Mouse (Mus musculus) CH12.LX (cell line): ENCODE measurements around the gene Vmn1r224. TPM values are rescaled to one million over a fixed set of nuclear protein-coding genes. Genes with fewer than 3 reads are reported as not detected.

Experiments
- DNase-seq: peaks from one replicate; pipeline ENCODE4 v3.0.0-alpha.2; 2013; ENCODE audit errors: extremely low read depth
- H3K27ac ChIP-seq: 2 replicates; pipeline ENCODE4 v1.5.1; 2012; ENCODE audit warnings: low read depth, mild to moderate bottlenecking, control low read depth, moderate library complexity; ENCODE audit not compliant: insufficient read depth
- H3K27me3 ChIP-seq: replicated peaks from 2 replicates; pipeline ENCODE3; 2012; ENCODE audit warnings: inconsistent platforms
- H3K36me3 ChIP-seq, 2 experiments: replicated peaks in 1 of 2; 2 replicates each; pipeline versions ENCODE3 to v1.6.1; 2012; ENCODE audit warnings: inconsistent platforms in 1 of 2, low read length in 1 of 2, mild to moderate bottlenecking in 1 of 2, mixed read lengths in 1 of 2, moderate library complexity in 1 of 2; ENCODE audit not compliant: control insufficient read depth in 1 of 2, insufficient read depth in 1 of 2
- H3K4me1 ChIP-seq, 2 experiments: 2 replicates each; pipeline ENCODE4 v1.6.1; 2012; ENCODE audit warnings: inconsistent platforms in 1 of 2, moderate library complexity in 1 of 2; ENCODE audit not compliant: insufficient read depth in 2 of 2, control insufficient read depth in 1 of 2
- H3K4me2 ChIP-seq: 2 replicates; pipeline ENCODE4 v1.6.1; 2012; ENCODE audit warnings: low read depth, mild to moderate bottlenecking, control low read depth; ENCODE audit not compliant: poor library complexity, insufficient read depth, severe bottlenecking
- H3K4me3 ChIP-seq, 3 experiments: fragments of 150-350 bp in 1 of 3; sonication (generic) in 1 of 3; replicated peaks in 1 of 3; 2 replicates each; pipeline versions ENCODE3 to v1.5.1; 2011 to 2012; ENCODE audit warnings: low read depth in 2 of 3, low read length in 2 of 3, mild to moderate bottlenecking in 2 of 3, moderate library complexity in 2 of 3, control low read depth in 1 of 3, improper control_type of control experiment in 1 of 3, inconsistent platforms in 1 of 3, mixed read lengths in 1 of 3; ENCODE audit not compliant: poor library complexity in 1 of 3
- H3K79me2 ChIP-seq: replicated peaks from 2 replicates; pipeline ENCODE4 v1.6.1; 2012; ENCODE audit warnings: mild to moderate bottlenecking, moderate library complexity; ENCODE audit not compliant: control insufficient read depth, poor library complexity, insufficient read depth, severe bottlenecking; ENCODE audit errors: extremely low read depth
- H3K9ac ChIP-seq: 2 replicates; pipeline ENCODE4 v1.6.1; 2012; ENCODE audit warnings: low read depth, mild to moderate bottlenecking, control low read depth, moderate library complexity; ENCODE audit not compliant: insufficient read depth
- H3K9me3 ChIP-seq: replicated peaks from 2 replicates; pipeline ENCODE3; 2012; ENCODE audit warnings: low read length, inconsistent platforms, mixed read lengths
- CHD1 ChIP-seq: IDR thresholded peaks from 2 replicates; pipeline ENCODE4 v1.6.1; 2012; ENCODE audit warnings: low read depth, low read length, improper control_type of control experiment, inconsistent platforms
- CTCF ChIP-seq, 2 experiments: IDR thresholded peaks in 1 of 2; conservative IDR thresholded peaks in 1 of 2; 2 replicates each; pipeline ENCODE4 v1.5.1; 2011 to 2012; ENCODE audit warnings: low read depth in 2 of 2, low read length in 2 of 2, improper control_type of control experiment in 1 of 2, inconsistent platforms in 1 of 2, mild to moderate bottlenecking in 1 of 2, moderate library complexity in 1 of 2
- EP300 ChIP-seq: IDR thresholded peaks from 2 replicates; pipeline ENCODE4 v1.6.1; 2011; ENCODE audit warnings: low read length, improper control_type of control experiment
- ETS1 ChIP-seq: conservative IDR thresholded peaks from 2 replicates; pipeline ENCODE4 v1.6.1; 2012; ENCODE audit warnings: low read depth, mild to moderate bottlenecking, inconsistent platforms, low read length, improper control_type of control experiment, moderate library complexity
- GABPA ChIP-seq: IDR thresholded peaks from 2 replicates; pipeline ENCODE4 v1.6.1; 2012; ENCODE audit warnings: low read depth, low read length, improper control_type of control experiment, inconsistent platforms; ENCODE audit not compliant: insufficient replicate concordance
- HCFC1 ChIP-seq: IDR thresholded peaks from 2 replicates; pipeline ENCODE4 v1.6.1; 2012; ENCODE audit warnings: low read depth, mild to moderate bottlenecking, inconsistent platforms, low read length, improper control_type of control experiment
- JUN ChIP-seq: IDR thresholded peaks from 2 replicates; pipeline ENCODE4 v1.6.1; 2011; ENCODE audit warnings: low read depth, mild to moderate bottlenecking, low read length, improper control_type of control experiment, moderate library complexity; ENCODE audit not compliant: insufficient read depth
- JUND ChIP-seq: conservative IDR thresholded peaks from 2 replicates; pipeline ENCODE4 v1.6.1; 2011; ENCODE audit warnings: low read depth, low read length, improper control_type of control experiment
- MAZ ChIP-seq: IDR thresholded peaks from 2 replicates; pipeline ENCODE4 v1.6.1; 2012; ENCODE audit warnings: low read depth, mild to moderate bottlenecking, inconsistent platforms, low read length, improper control_type of control experiment, moderate library complexity
- MEF2A ChIP-seq: IDR thresholded peaks from 2 replicates; pipeline ENCODE4 v1.6.1; 2014; ENCODE audit warnings: low read depth, mild to moderate bottlenecking, inconsistent platforms, low read length, improper control_type of control experiment, borderline replicate concordance
- NRF1 ChIP-seq: IDR thresholded peaks from 2 replicates; pipeline ENCODE4 v1.6.1; 2014; ENCODE audit warnings: low read depth, mild to moderate bottlenecking, inconsistent platforms, low read length, improper control_type of control experiment, moderate library complexity
- PAX5 ChIP-seq: IDR thresholded peaks from 2 replicates; pipeline ENCODE4 v1.6.1; 2012; ENCODE audit warnings: low read length, inconsistent platforms, mixed read lengths
- SIN3A ChIP-seq: IDR thresholded peaks from 2 replicates; pipeline ENCODE4 v1.6.1; 2012; ENCODE audit warnings: low read length, improper control_type of control experiment, inconsistent platforms
- SMC3 ChIP-seq: IDR thresholded peaks from 2 replicates; pipeline ENCODE4 v1.6.1; 2011; ENCODE audit warnings: low read depth, low read length, improper control_type of control experiment
- TBP ChIP-seq: conservative IDR thresholded peaks from 2 replicates; pipeline ENCODE4 v1.6.1; 2011; ENCODE audit warnings: low read depth, low read length, improper control_type of control experiment
- TCF12 ChIP-seq: IDR thresholded peaks from 2 replicates; pipeline ENCODE4 v1.6.1; 2014; ENCODE audit warnings: low read depth, mild to moderate bottlenecking, inconsistent platforms, low read length, improper control_type of control experiment
- UBTF ChIP-seq: IDR thresholded peaks from 2 replicates; pipeline ENCODE4 v1.6.1; 2012; ENCODE audit warnings: low read depth, mild to moderate bottlenecking, inconsistent platforms, low read length, improper control_type of control experiment, moderate library complexity
- USF2 ChIP-seq: conservative IDR thresholded peaks from 2 replicates; pipeline ENCODE4 v1.6.1; 2011; ENCODE audit warnings: low read depth, low read length, improper control_type of control experiment
- ZNF384 ChIP-seq: IDR thresholded peaks from 2 replicates; pipeline ENCODE4 v1.6.1; 2012; ENCODE audit warnings: low read depth, low read length, improper control_type of control experiment, inconsistent platforms
- dilution Hi-C: fragments of 300-500 bp; cut with MboI; formaldehyde crosslinking; loops from 2 replicates; pipeline ENCODE4 v1.14.3; 2020; ENCODE audit warnings: low sequenced_read_pairs; ENCODE audit not compliant: extremely low pct_unique_long_range_greater_than_20kb, extremely low pct_ligation_motif_present
- in situ Hi-C: fragments of 300-500 bp; cut with MboI; formaldehyde crosslinking; loops from 3 replicates; pipeline ENCODE4 v1.14.3; 2019; ENCODE audit warnings: low sequenced_read_pairs, low pct_ligation_motif_present, low pct_unique_long_range_greater_than_20kb, mixed read lengths
- polyA plus RNA-seq: library from polyadenylated mRNA; unstranded; fragments of >175 nt; gene quantifications from 2 replicates; pipeline ENCODE4 v1.2.1, GENCODE M21; 2012; ENCODE audit warnings: low read depth; ENCODE audit not compliant: insufficient read length
- total RNA-seq, 2 experiments: library from RNA; depleted of rRNA; stranded (reverse); fragments of 300-350 nt in 1 of 2; fragments of >200 nt in 1 of 2; gene quantifications; 2 replicates each; pipeline ENCODE4 v1.2.3; 2012 to 2014

Gene Vmn1r224
- total and polyA plus RNA-seq, 3 experiments, result not detected

DNA sequence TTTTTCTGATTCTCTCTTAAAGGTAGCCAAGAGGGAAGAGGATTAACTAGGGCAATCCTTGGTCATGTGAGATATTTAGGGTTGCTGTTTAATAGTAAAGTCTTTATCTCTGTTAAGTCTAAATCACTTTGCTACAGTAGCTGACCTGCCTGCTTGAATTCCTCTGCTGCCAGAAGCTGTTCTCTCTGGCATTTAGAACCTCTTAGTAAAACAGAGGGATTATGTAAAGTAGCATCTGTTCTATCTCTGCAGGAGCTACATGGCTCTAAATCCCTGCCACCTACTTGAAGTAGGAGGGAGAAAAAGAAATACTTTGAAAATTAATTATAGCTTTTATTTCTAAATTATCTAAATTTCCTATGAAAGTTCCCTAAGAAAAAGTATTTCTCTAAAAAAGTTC, 25.3 kb downstream of the Vmn1r224 start:
- Histone ChIP-seq H3K79me2 (no peaks in the 10 kb centered on the region), H3K4me1 (no peaks in the 10 kb centered on the region), H3K9ac (no peak overlapping the region), H3K4me3 (no peak overlapping the region), H3K27me3 (no peaks in the 10 kb centered on the region), H3K27ac (no peak overlapping the region), H3K9me3 (no peaks in the 10 kb centered on the region), H3K36me3 (no peaks in the 10 kb centered on the region), H3K4me2 (no peak overlapping the region)
- in situ Hi-C loops, result no loop called here
- DNase-seq, result no peak
- TF ChIP-seq USF2 (no peak), NRF1 (no peak), SIN3A (no peak), UBTF (no peak), TCF12 (no peak), CHD1 (no peak), CTCF (conservative IDR thresholded peaks at IDR 0.05 in 1 of 2, IDR thresholded peaks at IDR 0.05 in 1 of 2; ENCODE audit: low read depth in 2 of 2, low read length in 2 of 2) (no peak), JUND (no peak), GABPA (no peak), JUN (no peak), MEF2A (no peak)
- dilution Hi-C loops, result no loop called here

DNA sequence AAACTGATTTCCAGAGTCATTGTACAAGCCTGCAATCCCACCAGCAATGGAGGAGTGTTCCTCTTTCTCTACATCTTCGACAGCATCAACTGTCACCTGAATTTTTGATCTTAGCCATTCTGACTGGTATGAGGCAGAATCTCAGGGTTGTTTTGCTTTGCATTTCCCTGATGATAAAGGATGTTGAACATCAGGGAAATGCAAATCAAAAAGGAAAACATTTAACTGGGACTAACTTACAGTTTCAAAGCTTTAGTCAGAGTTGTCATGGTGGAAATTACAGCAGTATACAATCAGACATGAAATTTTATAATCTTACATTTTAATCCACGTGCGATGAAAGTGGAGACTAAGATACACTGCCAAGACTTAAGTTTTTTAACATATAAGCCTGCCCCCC, 59.4 kb downstream of the Vmn1r224 start:
- H3K27me3 ChIP-seq, result no peaks in the 10 kb centered on the region
- H3K36me3 ChIP-seq, result no peaks in the 10 kb centered on the region
- DNase-seq, result no peak
- no peaks in the 10 kb centered on the region for H3K79me2 ChIP-seq
- no peak overlapping the region for H3K4me2 ChIP-seq
- H3K27ac ChIP-seq, result no peak overlapping the region
- no peaks in the 10 kb centered on the region for H3K9me3 ChIP-seq
- TF ChIP-seq TBP (no peak), HCFC1 (no peak), ETS1 (no peak), ZNF384 (no peak), NRF1 (no peak), EP300 (no peak), CHD1 (no peak), MAZ (no peak), PAX5 (no peak), GABPA (no peak), SMC3 (no peak)
- in situ Hi-C loops (no loop called here), dilution Hi-C loops (no loop called here)
- H3K9ac ChIP-seq, result no peak overlapping the region
- no peak overlapping the region for H3K4me3 ChIP-seq
- H3K4me1 ChIP-seq, result no peaks in the 10 kb centered on the region

Other genes starting within 250 kb of the Vmn1r224 start
- gene Fpr-rs6, start 231.0 kb upstream of the Vmn1r224 start, total RNA-seq (2012; rRNA removed), result not detected in 2 replicates
- gene Fpr-rs6, start 231.0 kb upstream of the Vmn1r224 start, total RNA-seq (2014; rRNA removed), result not detected in 2 replicates
- gene Fpr-rs6, start 231.0 kb upstream of the Vmn1r224 start, polyA plus RNA-seq, result not detected in 2 replicates
- gene Vmn2r105, start 179.1 kb upstream of the Vmn1r224 start, total RNA-seq (2012; rRNA removed), result not detected in 2 replicates
- gene Vmn2r105, start 179.1 kb upstream of the Vmn1r224 start, total RNA-seq (2014; rRNA removed), result not detected in 2 replicates
- not detected in 2 replicates for gene Vmn2r105, start 179.1 kb upstream of the Vmn1r224 start, polyA plus RNA-seq
- not detected in 2 replicates for gene Vmn2r106, start 128.6 kb upstream of the Vmn1r224 start, total RNA-seq (2012; rRNA removed)
- gene Vmn2r106, start 128.6 kb upstream of the Vmn1r224 start, total RNA-seq (2014; rRNA removed), result not detected in 2 replicates
- gene Vmn2r106, start 128.6 kb upstream of the Vmn1r224 start, polyA plus RNA-seq, result not detected in 2 replicates
- gene Vmn2r107, start 68.9 kb upstream of the Vmn1r224 start, total RNA-seq (2012; rRNA removed), result not detected in 2 replicates
- not detected in 2 replicates for gene Vmn2r107, start 68.9 kb upstream of the Vmn1r224 start, total RNA-seq (2014; rRNA removed)
- gene Vmn2r107, start 68.9 kb upstream of the Vmn1r224 start, polyA plus RNA-seq, result not detected in 2 replicates
- not detected in 2 replicates for gene Vmn2r108, start 67.2 kb downstream of the Vmn1r224 start, total RNA-seq (2012; rRNA removed)
- gene Vmn2r108, start 67.2 kb downstream of the Vmn1r224 start, total RNA-seq (2014; rRNA removed), result not detected in 2 replicates
- gene Vmn2r108, start 67.2 kb downstream of the Vmn1r224 start, polyA plus RNA-seq, result not detected in 2 replicates
- not detected in 2 replicates for gene Vmn1r225, start 84.0 kb downstream of the Vmn1r224 start, total RNA-seq (2012; rRNA removed)
- not detected in 2 replicates for gene Vmn1r225, start 84.0 kb downstream of the Vmn1r224 start, total RNA-seq (2014; rRNA removed)
- not detected in 2 replicates for gene Vmn1r225, start 84.0 kb downstream of the Vmn1r224 start, polyA plus RNA-seq
- gene Vmn2r109, start 150.6 kb downstream of the Vmn1r224 start, total RNA-seq (2012; rRNA removed), result not detected in 2 replicates
- gene Vmn2r109, start 150.6 kb downstream of the Vmn1r224 start, total RNA-seq (2014; rRNA removed), result not detected in 2 replicates
- gene Vmn2r109, start 150.6 kb downstream of the Vmn1r224 start, polyA plus RNA-seq, result not detected in 2 replicates
- gene Vmn2r110, start 182.3 kb downstream of the Vmn1r224 start, total RNA-seq (2012; rRNA removed), result not detected in 2 replicates
- not detected in 2 replicates for gene Vmn2r110, start 182.3 kb downstream of the Vmn1r224 start, total RNA-seq (2014; rRNA removed)
- gene Vmn2r110, start 182.3 kb downstream of the Vmn1r224 start, polyA plus RNA-seq, result not detected in 2 replicates
- not detected in 2 replicates for gene Fpr-rs3, start 210.7 kb downstream of the Vmn1r224 start, total RNA-seq (2012; rRNA removed)
- gene Fpr-rs3, start 210.7 kb downstream of the Vmn1r224 start, total RNA-seq (2014; rRNA removed), result not detected in 2 replicates
- not detected in 2 replicates for gene Fpr-rs3, start 210.7 kb downstream of the Vmn1r224 start, polyA plus RNA-seq